Mouse (Mus musculus): ENCODE measurements around the gene Ncf1.

Ncf1 gene

DNA sequence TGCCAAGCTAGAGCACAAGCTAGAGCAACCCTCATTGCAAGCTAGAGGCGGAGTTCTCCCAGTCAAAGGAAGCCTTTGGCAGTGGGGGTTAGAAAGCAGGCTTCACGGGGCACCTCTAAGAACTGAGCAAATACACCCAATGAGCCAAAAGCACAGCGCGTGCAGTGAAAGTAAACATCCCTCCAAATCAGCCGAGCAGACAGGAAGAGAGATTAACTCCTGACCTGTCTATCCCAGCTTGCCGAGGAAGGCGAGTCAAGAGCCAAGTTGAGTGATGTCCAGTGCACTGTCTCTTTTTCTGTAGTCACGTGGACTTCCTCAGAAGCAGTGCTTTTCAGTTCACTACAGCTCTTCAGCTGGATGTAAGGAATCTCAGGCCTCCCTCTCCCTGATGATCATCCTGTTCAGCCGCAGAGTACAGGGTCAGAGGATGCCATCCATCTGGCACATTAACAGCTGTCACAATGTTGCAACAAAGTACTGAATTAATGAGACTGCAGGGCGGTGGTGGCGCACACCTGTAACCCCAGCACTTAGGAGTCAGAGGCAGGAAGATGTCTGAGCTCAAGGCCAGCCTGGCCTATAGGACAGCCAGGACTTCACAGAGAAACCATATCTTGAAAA, 19.4 kb downstream of the Ncf1 start:
- no peak for DNase-seq (ENCODE audit: low read depth, low spot score)

DNA sequence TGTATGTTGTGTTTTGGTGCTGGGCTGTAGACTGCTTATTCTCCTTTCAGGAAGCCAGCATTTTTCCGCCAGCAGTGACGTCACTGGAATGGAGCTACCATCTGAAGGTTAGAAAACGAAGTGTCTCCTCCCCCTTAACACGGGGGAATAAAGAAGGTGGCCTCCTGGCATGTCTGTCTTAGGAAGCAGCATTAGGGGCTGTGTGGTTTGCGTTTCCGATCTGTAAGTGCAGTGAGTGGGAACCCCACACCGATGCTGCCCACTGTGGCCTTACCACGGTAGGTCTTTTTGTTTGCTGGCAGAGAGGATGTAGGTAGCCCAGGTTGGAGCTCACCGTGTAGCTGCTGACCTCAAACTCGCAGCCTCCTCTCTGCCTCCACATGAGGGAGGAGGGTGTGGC, 22.7 kb downstream of the Ncf1 start:
- no peak for DNase-seq (ENCODE audit: low read depth, low spot score)

DNA sequence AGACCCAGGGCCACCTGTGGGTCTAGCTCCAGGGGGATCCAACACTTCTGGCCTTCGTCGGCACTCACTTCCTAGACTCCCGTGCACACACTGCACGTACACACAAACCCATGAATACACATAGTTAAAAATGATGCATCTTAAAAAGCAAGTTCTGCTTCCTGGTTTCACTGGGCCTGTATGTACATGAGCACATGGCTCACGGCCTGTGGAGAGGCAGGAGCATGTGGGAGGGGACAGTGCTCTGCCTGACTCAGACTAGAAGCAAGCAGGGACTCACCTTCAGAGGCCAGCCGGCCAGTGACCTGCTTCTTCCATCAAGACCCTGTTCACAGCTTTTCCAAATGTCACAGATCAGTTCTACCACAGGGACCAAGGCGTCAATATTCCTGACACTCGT, 35.8 kb downstream of the Ncf1 start:
- no peak for DNase-seq (ENCODE audit: low read depth, low spot score)

DNA sequence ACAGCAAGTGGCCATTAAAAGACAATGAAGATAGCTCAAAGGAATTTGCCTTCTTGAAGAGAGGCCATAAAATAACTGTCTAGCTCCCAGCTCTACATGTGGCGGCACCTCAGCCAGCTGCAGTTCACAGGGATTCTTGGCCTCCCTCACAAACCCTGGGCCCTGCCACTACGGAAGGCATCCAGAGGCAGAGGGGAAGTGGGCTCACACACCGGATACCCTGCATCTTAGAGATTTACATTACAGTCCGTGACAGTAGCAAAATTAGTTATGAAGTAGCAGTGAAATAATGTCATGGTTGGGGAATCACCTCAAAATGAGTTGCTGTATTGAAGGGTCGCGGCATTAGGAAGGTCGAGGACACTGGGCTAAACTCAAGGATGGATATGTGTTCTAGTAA, 40.9 kb downstream of the Ncf1 start:
- peak; percentile 27 for DNase-seq (ENCODE audit: low read depth, low spot score)

DNA sequence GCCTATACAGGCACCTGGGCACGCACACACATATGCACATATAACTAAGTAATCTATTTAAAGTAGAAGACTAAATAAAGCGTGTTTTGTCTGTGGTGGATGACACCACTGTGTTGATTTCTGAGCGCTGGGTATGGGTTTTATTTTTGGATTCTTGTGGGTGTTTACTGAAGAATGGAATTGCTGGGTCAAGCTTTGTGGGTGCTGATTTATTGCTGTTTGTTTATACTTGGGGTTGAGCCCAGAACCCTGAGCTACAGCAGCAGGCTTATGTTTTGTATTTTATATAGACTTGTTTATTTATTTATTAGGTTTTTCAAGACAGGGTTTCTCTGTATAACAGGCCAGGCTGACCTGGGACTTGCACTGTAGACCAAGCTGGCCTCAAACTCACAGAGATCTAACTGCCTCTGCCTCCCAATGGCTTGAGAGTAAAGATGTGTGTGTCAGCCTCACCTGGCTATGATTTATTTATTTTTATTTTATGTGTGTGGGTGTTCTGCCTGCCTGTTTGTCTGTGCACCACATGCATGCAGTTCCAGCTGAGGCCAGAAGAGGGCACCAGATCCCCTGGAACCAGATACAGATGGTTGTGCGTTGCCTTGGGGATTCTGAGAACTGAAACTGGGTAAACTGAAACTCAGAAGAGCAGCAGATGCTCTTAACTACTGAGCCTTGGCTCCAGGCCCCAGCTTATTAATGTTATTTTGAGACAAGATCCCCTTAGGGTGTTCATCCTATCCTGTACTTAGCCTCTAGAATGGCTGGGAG, 42.3 kb downstream of the Ncf1 start:
- DNase-seq (ENCODE audit: low read depth, low spot score), result peak; percentile 75

DNA sequence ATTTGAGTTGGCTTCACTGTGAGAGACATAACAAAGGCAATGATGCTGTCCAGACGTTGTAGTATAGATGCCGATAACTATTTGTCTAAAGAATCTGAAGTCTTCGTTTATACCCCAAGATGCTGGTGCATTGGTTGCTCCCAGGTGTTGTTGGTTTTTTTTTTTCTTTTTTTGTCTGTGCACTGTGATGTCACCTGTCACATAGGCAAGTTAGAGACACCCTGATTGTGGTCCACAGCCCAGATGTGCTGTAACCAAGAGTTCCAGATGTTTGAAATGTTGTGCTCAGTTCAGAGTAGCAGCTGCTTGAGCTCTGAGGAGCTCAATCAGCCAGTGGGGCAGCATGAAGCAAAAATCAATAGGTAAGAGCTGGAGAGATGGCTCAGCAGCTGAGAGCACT, 43.4 kb downstream of the Ncf1 start:
- DNase-seq (ENCODE audit: low read depth, low spot score), result no peak

DNA sequence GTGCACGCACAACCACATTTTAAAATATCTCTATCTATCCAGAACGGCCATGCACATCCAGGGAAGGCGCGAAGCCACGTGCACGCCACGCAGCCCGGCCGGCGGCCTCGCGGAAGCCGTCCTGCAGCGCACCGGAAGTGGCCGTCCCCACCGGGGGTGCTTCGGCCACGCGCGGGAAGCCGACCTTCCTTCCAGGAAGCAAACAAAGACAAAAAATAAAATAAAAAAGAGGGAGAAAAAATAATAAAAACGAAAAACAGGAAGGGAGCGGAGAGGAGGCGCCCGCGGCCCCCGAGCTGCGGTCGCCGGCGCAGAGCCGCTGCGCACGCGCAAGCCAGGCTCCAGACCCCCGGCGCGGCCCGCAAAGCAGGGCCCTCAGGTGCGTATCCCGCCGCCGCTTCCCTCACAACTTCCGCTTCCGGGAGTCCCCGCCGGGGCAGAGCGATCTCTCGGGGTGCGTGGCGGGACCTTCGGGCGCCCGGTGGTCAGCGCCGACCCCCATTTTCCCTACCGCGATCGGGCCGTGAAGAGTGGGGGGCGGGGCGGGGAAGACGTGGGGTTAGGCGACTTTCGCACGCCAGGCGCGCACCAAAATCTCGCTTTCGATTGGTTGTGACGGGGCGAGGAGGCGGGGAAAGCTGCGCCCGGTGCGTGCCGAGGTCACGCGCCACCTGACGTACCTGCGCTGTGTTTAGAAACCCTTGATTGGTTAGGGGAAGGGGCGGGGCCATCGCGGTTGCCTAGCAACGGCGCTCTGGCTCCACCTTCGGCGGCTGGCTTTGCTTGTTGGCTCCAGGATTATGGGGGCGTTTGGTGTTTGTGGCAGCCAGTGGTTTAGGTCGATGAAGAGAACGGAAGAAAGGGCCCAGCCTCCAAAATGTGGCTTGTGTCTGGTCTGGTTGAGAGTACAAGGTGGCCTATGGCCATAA, 45.3 kb downstream of the Ncf1 start, which contains the start of gene Gtf2ird2:
Gene Gtf2ird2 (plus strand): TSS at position 140 of the 929 bp plus-strand sequence.
- peak; percentile 99 for DNase-seq (ENCODE audit: low read depth, low spot score)

DNA sequence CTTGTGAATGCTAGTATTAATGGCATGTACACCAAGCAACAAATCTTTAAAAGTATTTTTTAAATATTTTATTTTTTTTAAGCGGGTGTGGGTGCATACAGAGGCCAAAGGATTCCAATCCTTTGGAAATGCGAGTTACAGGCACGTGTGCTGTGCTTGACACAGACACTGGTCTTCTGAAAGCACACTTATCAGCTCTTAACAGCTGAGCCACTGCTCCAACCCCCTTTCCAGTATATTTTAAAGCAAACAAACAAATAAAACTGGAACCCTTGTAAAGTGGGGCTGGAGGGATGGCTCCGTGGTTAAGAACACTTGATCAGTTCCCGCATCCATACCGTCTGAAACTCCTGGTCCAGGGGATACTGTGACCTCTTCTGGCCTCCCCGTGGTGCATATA, 46.3 kb downstream of the Ncf1 start:
- DNase-seq (ENCODE audit: low read depth, low spot score), result no peak

DNA sequence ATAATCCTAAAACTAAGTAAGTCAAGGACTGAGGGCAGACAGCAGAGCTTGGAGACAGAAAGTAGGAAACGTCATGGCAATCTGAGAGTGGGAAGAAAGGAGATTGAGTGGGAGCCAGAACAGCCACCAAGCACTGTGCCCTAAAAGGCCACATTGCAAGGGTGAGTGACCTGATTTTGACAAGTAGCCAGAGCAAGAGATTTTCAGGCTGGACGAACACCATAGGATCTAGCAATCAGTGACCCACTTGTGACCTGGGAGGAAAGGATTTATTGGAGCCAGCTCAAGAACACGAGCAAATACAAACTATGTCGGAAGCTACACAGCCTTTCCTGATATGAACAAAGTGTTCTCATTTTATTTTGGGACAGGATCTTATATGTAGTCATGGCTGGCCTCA, 46.7 kb downstream of the Ncf1 start:
- no peak for DNase-seq (ENCODE audit: low read depth, low spot score)

DNA sequence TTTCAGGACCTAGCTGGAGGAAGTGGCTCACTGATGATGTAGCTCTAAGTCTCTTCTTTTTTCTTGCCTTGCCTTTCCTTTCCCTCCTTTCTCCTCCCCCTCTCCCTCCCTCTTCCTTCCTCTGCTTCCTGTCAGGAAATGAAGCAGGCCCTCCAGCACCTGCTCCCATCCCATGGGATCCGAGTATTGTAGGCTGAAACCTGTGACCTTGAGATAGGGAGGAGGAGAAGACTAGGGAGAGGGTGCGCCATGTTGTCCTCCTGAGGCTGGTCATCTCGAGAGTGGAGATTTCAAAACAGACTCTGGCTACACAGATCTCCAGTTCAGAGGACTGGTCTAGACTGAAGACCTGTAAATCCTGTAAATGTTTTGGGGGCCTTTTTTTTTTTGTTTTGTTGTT, 47.3 kb downstream of the Ncf1 start:
- no peak for DNase-seq (ENCODE audit: low read depth, low spot score)

DNA sequence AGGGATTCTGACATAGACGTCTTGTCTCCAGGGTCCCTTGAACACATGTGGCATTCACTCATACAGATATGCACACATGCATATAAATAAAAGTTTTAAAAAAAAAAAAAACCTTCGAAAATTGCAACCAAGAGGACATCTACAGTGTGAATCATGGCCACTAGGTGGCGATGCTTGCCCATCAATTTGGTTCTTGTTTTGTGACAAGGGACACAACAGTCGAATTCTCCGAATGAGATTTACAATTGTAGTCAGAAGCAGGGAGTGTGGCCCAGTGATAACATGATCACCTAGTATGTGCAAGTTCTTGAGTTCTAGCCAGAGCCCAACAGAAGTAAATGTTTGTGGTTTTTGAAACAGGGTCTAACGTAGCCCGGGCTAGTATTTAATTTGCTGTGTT, 49.6 kb downstream of the Ncf1 start:
- DNase-seq (ENCODE audit: low read depth, low spot score), result peak; percentile 84

DNA sequence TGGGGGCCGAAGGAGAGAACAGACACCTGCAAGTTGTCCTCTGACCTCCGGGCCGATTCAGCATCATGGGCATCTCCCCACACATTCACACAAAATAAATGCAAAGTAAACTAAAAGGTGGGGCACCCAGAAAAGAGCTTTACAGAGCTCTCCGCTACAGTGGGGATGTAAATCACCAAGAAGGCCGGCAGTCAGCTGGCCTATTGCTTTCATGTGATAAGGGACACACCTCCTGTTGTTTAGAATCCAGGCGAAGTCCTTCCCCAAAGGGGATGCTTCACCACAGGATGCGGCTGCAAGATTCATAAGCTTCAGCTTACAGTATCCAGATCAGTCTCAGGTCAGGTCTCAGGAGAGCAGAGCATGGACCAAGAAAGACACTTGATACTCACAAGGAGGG, 50.9 kb downstream of the Ncf1 start:
- DNase-seq (ENCODE audit: low read depth, low spot score), result no peak

DNA sequence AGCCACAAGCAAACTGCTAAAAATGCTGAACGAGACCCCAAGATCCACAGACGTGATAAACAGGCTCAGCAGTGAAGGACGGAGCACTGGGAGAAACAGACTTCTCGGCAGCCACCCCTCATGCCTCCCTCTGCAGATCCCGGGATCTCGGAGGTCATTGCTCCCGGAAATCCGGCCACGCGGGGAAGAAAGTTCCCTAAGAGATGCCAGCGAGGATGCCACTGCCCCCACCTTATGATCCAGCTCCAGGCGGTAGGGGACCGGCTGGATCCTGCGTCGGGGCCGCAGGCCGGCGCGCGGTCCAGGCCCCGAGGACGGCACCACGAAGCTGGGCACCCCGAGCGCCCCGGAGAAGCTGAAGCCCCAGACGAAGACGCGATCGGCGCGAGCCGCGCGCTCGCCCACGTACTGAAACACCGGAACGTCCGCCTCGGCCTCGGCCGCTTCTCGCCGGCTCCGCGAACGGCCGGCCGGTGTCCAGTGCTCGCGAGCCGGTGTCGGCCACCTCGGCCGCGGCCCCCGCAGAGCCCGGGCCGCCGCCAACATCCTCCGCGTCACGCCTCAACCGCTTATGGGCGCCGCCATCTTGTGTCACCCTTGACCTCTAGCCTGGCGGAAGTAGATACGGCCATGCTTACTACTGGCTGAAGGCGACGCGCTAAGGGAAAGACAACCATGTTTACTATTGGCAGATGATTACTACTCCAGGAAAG, 53.1 kb downstream of the Ncf1 start, which contains the start of gene Rcc1l:
Gene Rcc1l (minus strand): TSS at position 606 of the 713 bp plus-strand sequence.
- peak; percentile 90 for DNase-seq (ENCODE audit: low read depth, low spot score)

DNA sequence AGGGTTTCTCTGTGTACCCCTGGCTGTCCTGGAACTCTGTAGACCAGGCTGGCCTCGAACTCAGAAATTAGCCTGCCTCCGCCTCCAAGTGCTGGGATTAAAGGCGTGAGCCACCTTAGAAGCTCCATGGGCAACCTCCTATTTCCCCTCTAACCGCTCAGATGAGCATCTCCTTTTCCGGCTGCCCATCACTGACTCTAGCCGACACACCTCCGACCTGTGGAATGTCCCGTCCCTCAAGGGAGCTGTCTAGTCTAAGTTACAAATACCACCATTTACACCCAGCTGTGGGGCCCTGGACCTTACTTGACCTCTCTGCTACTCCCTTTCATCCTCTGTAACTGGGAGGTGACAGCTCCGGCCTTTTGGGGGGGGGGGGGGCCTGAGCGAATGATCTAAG, 53.7 kb downstream of the Ncf1 start:
- peak; percentile 55 for DNase-seq (ENCODE audit: low read depth, low spot score)

DNA sequence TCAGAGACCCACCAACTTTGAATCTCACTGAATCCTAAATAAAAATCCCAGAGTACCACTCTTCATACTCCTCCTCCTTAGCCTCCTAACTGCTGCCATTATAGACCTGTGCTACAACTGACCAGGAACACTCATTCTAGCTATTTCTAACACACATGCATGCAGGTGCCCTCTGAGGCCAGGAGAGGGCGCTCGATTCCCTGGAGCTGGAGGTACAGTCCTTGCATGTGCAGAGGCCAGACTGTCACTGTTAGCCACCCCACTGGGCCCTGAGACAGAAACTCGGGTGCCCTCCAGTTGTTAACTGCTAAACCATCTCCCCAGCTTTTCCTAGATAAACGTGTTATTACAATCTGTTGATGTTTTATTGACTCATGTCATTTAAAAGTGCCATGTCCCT, 56.2 kb downstream of the Ncf1 start:
- DNase-seq (ENCODE audit: low read depth, low spot score), result peak; percentile 52

DNA sequence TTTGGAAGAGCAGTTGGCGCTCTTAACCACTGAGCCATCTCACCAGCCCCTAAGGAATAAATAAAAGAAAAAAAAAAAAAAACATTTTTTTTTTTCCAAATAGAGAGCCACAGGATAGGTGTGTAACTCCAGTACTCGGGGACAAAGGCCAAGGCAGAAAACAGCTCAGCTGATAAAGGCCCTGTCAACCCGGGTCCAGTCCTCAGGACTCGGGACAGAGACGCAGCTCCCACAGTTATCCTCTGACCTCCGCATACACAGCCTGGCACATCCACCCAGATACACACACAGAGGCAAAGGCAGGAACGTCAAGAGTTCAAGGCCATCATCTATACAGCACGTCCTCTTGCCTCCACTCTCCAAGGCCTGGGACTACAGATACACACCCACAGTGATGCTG, 59.3 kb downstream of the Ncf1 start:
- no peak for DNase-seq (ENCODE audit: low read depth, low spot score)

Data from mesoderm, embryonic 11.5 days (tissue).